Mouse (Mus musculus) spleen, adult 18-20 months (tissue): Measurements from ENCODE around the gene Tfe3.
"Not testable (repeated sequence)": the region's sequence is repeated elsewhere in the genome, so short reads cannot be mapped to it uniquely, and the experiment has no call there.

Experiments
- DNase-seq, 2 experiments: peaks; one replicate each; pipeline ENCODE4 v3.0.0; 2022; ENCODE audit warnings: mixed read lengths in 2 of 2

The Tfe3 gene

GRCm38 (mm10) chrX:7753627-7754026 is 8.7 kb upstream of the Tfe3 start:
- DNase-seq = peak in 1 of 2 experiments; percentile 35

DNA sequence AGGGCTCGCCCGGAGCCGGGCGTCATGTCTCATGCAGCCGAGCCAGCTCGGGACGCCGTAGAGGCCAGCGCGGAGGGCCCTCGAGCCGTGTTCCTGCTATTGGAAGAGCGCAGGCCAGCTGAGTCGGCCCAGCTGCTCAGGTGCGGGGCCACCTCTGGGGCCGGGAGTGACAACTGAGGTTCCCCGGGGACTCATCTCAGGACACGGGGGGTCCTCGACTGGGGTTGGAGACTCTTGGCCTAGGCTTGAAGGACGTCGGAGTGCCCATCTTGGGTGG is 499 bp downstream of the Tfe3 start:
- no peak for DNase-seq

DNA sequence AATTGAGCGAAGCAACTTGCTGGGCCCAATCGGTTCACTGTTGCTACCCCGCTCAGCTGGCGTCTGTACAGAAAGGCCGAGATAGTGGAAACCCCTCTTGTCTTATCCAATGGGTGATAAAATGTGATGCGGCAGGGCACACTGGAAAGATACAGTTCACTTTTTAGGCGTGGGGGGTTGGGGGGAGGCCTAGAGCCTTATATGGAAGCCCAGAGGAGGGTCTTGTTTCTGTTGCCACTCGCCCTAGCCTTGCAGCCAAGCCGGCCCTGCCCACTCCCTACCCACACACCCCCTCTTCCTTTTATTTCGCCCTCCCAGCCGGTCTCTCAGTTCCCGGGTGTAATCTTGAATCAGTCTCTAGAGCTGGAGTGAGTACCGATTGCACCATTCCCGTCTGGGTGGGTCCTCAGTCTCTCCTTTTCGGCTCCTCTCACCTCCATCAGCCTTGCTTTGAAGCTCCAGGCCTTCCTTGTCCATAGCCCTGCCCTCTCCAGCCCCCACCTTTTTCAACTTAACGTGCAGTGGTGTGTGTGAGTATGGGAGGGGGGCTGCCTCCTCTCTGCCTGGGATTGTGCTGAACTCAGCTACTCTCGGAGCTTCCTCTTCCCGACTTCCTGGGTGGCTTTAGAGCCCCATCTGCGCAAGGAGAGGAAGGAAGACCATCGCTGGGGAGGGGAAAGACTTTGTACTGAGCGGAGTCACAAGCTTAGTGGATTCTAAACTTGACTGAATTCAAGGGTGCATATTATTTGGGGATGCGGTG is 1.5 kb downstream of the Tfe3 start:
- peak in 1 of 2 experiments; percentile 16 for DNase-seq

- DNase-seq = no peak
These were observed 2.4 kb downstream of the Tfe3 start for GRCm38 (mm10) chrX:7764657-7765280.

GRCm38 (mm10) chrX:7765281-7765670 is 2.9 kb downstream of the Tfe3 start:
- no peak for DNase-seq

DNA sequence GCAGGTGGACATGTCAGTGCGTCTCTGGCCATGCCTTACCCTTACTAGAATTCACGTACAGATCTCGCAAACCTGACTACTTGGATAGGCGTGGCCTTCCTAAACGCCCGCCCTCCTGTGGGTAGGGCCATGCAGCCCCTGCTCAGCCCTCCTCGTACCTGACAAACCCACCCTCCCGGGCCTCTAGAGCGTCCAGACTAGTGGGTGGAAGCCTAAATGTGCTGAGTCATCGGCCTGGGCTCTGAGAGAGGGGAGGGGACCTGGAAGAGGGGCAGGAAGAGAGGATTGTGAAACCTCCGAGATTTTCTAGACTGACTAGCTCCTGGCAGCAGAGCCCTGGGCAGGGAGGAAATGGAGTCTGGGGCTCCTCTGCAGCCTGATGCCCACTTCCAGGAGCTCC is 3.4 kb downstream of the Tfe3 start:
- no peak for DNase-seq

DNA sequence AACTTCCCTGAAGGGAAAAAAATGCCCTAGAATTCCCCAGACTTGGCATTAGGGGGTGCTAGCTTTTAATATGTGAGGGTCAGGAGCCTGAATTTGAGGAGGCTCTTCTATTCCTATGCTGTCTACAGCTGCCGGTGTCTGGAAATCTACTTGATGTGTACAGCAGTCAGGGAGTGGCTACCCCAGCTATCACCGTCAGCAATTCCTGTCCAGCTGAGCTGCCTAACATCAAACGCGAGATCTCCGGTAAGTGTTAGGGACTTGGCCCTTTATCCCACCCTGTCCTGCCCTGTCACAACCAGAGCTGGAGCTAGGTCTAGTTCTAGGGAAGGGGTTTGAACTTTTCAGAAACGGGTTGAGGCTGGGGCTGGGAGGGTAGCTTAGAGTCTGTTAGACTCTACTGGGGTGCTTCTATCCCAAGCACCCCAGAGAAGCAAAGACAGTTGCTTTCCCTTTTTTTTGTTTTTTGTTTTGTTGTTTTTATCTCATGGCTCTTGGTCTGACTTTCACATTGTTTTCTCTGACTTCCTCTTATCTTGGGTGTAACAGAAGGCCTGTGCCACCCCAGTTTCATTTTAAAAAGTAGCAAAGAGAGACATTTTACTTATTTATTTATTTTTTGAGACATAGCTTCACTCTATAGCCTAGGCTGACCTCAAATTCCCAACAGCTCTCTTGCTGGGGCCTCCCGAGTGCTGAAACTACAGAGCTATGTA is 7.1 kb downstream of the Tfe3 start:
- no peak for DNase-seq

- no peak for DNase-seq
These were observed 10.4 kb downstream of the Tfe3 start for GRCm38 (mm10) chrX:7772766-7773165.

DNA sequence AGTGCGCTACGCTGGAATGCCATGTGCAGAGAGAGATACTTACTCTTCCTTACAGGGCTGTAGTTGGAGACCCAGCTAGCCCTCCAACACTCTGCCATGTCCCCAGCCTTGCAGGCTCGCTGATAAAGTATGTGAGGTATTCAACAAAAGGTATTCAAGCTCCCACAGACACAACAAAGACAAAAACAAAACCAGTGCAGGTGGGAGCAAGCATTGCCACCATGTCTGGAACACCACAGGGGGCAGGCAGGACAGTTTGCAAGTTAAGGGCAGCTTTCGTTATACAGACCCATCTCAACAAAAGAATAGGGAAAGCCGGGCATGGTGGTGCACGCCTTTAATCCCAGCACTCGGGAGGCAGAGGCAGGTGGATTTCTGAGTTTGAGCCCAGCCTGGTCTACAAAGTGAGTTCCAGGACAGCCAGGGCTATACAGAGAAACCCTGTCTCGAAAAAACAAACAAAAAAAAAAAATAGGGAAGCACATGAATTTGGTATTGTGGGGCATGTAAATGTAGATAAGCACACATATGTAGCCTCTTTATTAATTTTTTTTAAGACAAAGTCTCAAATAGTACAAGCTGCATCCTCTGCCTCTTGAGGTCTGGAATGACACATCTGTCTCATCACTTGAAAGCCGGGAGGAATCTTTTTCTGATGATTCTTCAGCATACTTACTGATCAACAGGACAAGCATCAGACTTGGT is 13.3 kb downstream of the Tfe3 start:
- DNase-seq = no peak

GRCm38 (mm10) chrX:7776329-7777082 is 14.1 kb downstream of the Tfe3 start:
- peak in 1 of 2 experiments; percentile 45 for DNase-seq

DNA sequence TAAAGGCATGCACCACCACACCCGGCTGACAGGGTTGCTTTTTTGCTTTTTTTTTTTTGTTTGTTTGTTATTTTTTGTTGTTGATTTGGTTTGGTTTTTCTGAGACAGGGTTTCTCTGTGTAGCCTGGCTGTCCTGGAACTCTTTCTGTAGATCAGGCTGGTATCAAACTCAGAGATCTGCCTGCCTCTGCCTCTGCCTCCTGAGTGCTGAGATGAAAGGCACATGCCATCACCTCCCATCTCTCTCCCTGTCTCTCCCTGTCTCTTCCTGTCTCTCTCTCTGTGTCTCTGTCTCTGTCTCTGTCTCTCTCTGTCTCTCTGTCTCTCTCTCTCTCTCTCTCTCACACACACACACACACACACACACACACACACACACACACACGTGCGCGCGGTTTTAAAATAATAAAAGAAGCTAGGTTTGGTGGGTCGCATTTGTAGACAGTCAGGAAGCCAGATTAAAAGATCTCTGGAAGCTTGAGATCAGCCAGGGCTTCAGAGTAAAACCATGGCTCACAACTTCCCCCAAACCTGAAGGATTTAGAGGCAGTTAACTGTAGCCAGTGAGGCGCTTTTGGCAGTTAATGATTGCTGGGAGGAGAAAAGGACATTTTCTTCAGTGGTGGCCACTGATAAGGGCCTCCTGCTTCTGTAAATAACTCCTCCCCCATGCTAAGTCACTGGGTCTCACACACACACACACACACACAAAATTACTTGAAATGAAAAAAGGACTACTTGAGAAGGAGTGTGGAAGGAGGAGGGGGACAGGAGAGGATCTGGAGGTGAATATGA is 16.3 kb downstream of the Tfe3 start:
- DNase-seq = no peak

DNA sequence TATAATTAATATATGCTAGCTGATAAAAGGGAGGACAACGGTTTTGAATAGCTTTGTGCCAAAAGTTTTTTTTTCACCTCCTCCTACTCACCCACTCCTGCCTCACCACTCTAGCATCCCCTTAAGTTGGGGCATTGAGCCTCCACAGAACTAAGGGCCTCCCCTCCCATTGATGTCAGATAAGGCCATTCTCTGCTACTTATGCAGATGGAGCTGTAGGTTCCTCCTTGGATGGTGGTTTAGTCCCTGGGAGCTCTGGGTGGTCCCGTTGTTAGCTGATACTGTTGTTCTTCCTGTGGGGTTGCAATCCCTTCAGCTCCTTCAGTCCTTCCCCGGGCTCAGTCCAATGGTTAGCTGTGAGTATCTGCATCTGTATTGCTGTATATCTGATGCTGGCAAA is 16.9 kb downstream of the Tfe3 start:
- no peak for DNase-seq

- no peak for DNase-seq
These were observed 20.3 kb downstream of the Tfe3 start for GRCm38 (mm10) chrX:7782603-7783092.

DNA sequence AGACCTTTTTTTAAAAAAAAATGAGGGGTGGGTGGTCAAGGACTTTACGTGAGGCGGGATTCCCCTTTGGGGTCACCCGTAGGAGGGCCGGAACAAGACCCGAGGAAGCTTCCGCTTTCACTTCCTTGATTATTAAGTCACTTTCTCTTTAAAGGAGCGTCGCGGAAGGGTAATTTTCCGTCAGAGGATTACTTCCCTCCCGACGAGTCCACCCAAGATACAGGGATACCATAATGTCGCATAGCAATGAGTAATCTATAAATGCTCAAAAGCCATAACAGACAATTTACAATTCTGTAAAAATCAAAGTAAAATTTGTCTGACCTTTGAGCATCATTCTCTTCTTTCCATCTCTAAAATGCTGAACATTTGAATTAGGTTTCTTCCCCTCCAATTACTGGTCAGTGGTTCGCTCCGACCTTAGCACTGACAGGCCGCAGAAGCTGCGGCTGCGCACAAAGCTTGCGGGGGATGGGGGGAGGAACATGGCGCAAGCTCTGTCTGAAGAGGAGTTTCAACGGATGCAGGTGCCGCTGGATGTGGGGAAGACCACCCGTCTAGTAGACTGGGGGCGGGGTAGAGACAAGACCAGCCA is 27.3 kb downstream of the Tfe3 start, which contains the start of gene Gripap1:
Gene Gripap1, plus strand, starts transcription at position 224 of the 595 bp plus-strand sequence.
- peak; percentile 69 to 70 for DNase-seq

- no peak for DNase-seq
These were observed 27.9 kb downstream of the Tfe3 start for GRCm38 (mm10) chrX:7790309-7790708.

- no peak for DNase-seq
These were observed 31.0 kb downstream of the Tfe3 start for GRCm38 (mm10) chrX:7793361-7793760.

GRCm38 (mm10) chrX:7795016-7795415 is 32.7 kb downstream of the Tfe3 start:
- DNase-seq = peak in 1 of 2 experiments; percentile 11

GRCm38 (mm10) chrX:7797327-7797726 is 35.0 kb downstream of the Tfe3 start:
- DNase-seq = no peak

GRCm38 (mm10) chrX:7802157-7802556 is 39.8 kb downstream of the Tfe3 start:
- not testable (repeated sequence) for DNase-seq

- not testable (repeated sequence) for DNase-seq
These were observed 52.7 kb downstream of the Tfe3 start for GRCm38 (mm10) chrX:7815016-7815415.
